Mouse (Mus musculus): ENCODE data around the gene Cacna2d2. TPM values are rescaled to one million over a fixed set of nuclear protein-coding genes. Genes with fewer than 3 reads are reported as not detected.

Cacna2d2 gene
- 0.01 TPM for polyA plus RNA-seq (2012; fragmentation: generic; extraction: Trizol)
- long read RNA-seq, experiment 1, result 0 reads
- long read RNA-seq, experiment 2, result 0 reads

DNA sequence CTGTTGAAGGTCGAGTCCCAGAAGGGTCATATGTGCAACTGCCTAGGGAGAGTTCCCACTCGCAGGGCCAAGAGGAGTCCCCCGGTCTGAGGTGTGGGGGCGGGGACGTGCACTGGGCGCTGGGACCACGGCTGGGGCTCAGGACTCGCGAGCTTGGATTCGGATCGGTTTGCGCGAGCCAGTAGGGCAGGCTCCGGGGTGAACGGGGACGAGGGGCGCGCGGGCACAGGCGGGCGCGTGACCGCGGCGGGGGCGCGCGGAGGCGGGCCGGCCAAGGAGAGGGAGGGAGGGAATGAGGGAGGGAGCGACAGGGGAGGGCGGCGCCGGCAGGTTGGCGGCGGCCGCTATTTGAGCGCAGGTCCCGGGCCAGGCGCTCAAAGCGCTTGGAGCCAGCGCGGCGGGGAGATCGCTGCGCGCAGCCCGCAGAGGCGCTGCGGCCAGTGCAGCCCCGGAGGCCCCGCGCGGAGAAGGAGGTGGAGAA, at the start of gene Cacna2d2:
Gene Cacna2d2, plus strand, starts transcription at position 122 of the 481 bp plus-strand sequence.
- Histone ChIP-seq H3K27me3 (ENCODE audit: control insufficient read depth, insufficient read depth, insufficient read length) (peaks cover 74% of the 10 kb centered on the region), H3K79me3 (ENCODE audit: low read depth) (no peaks in the 10 kb centered on the region), H3K4me3 (ENCODE audit: insufficient read depth, poor library complexity, severe bottlenecking) (no peak within 1 kb of the TSS), H3K36me3 (ENCODE audit: control insufficient read depth, insufficient read depth) (no peaks in the 10 kb centered on the region), H3K79me2 (ENCODE audit: control insufficient read depth, insufficient read depth) (no peaks in the 10 kb centered on the region), H3ac (ENCODE audit: control insufficient read depth, insufficient read length, low read depth) (no peak within 1 kb of the TSS)
- TF ChIP-seq USF1 (IDR thresholded peaks at IDR 0.05; ENCODE audit: low read depth), result no peak
- no peak for TF ChIP-seq CEBPB (IDR thresholded peaks at IDR 0.05; ENCODE audit: low read depth)
- no peak for TF ChIP-seq MYOG (IDR thresholded peaks at IDR 0.05; ENCODE audit: control insufficient read depth, extremely low read depth, insufficient read length)
- TF ChIP-seq MAX (IDR thresholded peaks at IDR 0.05), result no peak
- TF ChIP-seq FOSL1 (IDR thresholded peaks at IDR 0.05; ENCODE audit: insufficient read depth, low read length, poor library complexity, severe bottlenecking), result no peak
- no peak for TF ChIP-seq CTCF (IDR thresholded peaks at IDR 0.05; ENCODE audit: control insufficient read depth, insufficient read depth, insufficient read length)
- TF ChIP-seq MYOD1 (IDR thresholded peaks at IDR 0.05; ENCODE audit: control insufficient read depth, insufficient read length, low read depth), result no peak

DNA sequence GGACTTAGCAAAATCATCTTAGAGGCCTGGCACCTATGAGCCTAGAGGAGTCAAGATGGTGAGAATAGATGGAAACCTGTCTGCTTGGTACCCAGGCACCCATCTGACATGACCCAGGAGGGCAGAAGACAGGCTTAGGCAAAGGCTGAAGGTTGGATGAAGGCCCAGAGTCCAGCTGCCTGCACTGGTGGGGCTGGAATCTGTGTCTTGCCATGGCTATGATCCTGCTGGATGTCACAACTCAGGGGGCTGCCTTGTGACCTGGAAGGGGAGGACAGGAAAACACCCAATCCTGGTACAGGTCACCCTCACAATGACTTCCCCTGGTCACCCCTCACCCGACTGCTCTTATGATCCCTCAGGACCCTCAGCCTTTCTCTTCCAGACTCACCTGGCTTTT, 44.6 kb upstream of the Cacna2d2 start:
- TF ChIP-seq MYOG (IDR thresholded peaks at IDR 0.05; ENCODE audit: control insufficient read depth, extremely low read depth, insufficient read length) (no peak), MYOD1 (IDR thresholded peaks at IDR 0.05; ENCODE audit: control insufficient read depth, insufficient read length, low read depth) (no peak), CTCF (IDR thresholded peaks at IDR 0.05; ENCODE audit: control insufficient read depth, insufficient read depth, insufficient read length) (no peak), MAX (IDR thresholded peaks at IDR 0.05) (no peak), CEBPB (IDR thresholded peaks at IDR 0.05; ENCODE audit: low read depth) (no peak)
- no peaks in the 10 kb centered on the region for H3K79me2 ChIP-seq (ENCODE audit: control insufficient read depth, insufficient read depth)
- H3K79me3 ChIP-seq (ENCODE audit: low read depth), result no peaks in the 10 kb centered on the region
- no peak overlapping the region for H3ac ChIP-seq (ENCODE audit: control insufficient read depth, insufficient read length, low read depth)
- peaks cover 62% of the 10 kb centered on the region for H3K27me3 ChIP-seq (ENCODE audit: control insufficient read depth, insufficient read depth, insufficient read length)
- no peak overlapping the region for H3K4me3 ChIP-seq (ENCODE audit: insufficient read depth, poor library complexity, severe bottlenecking)
- H3K36me3 ChIP-seq (ENCODE audit: control insufficient read depth, insufficient read depth), result no peaks in the 10 kb centered on the region

DNA sequence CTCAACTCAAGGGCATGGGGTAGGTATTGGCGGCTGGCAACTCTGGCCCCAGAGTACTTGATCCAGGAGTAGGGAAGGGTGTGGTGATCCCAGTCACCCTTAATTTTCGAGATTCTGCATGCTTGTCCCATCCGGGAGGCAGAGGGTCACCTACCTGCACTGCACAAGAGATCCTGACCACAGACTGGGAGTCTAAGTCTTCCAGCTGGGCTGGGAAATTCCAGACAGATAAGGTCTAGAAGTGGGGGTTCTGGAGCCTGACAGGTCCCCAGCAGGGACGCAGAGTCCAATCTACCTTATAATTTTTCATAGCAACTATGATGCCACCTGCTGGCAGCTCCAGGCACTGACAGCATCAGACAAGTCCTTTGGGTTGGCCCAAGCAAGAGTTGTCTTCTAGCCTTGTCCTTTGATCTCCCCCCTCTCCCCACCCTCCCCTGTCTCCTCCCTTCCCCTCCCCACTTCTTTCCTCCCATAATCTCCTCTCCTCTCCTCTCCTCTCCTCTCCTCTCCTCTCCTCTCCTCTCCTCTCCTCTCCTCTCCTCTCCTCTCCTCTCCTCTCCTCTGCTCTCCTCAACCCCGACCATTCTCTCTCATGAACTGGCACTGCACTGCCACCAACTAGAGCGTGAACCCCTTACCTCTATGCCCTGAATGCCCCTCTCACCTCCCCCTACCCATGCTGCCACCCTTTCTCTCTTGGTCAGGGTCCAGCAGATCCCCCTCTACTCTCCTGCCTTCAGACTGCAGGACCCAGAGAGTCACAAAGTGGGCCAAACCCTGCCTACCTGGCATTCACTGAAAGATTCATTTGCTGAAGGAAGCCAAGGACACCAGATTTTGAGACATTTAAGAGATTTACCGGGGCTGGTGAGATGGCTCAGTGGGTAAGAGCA, 43.3 kb upstream of the Cacna2d2 start:
- no peaks in the 10 kb centered on the region for H3K79me2 ChIP-seq (ENCODE audit: control insufficient read depth, insufficient read depth)
- H3K36me3 ChIP-seq (ENCODE audit: control insufficient read depth, insufficient read depth), result no peaks in the 10 kb centered on the region
- H3ac ChIP-seq (ENCODE audit: control insufficient read depth, insufficient read length, low read depth), result no peak overlapping the region
- no peak overlapping the region for H3K4me3 ChIP-seq (ENCODE audit: insufficient read depth, poor library complexity, severe bottlenecking)
- no peaks in the 10 kb centered on the region for H3K79me3 ChIP-seq (ENCODE audit: low read depth)
- TF ChIP-seq MAX (IDR thresholded peaks at IDR 0.05) (no peak), CTCF (IDR thresholded peaks at IDR 0.05; ENCODE audit: control insufficient read depth, insufficient read depth, insufficient read length) (peak; percentile 42)
- H3K27me3 ChIP-seq (ENCODE audit: control insufficient read depth, insufficient read depth, insufficient read length), result peaks cover 62% of the 10 kb centered on the region

DNA sequence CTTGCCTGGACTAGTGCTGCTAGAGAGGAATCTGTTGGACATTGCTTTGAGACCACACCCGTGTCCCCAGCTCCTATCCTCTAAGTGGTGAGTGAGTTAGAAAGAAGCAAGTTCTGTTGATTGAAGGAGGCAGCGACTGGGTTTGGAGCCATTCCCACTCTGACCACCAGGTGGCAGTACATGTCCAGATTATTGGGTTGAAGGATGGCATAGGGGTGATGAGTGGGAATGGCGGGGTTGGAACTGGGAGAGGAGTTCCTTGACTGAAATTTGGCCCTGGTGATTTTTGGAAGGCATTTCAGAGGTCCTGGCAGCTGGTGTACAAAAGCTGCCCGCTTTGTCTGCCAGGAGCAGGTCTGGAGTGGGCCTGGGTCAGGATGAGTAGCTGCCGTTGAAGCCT, 41.8 kb upstream of the Cacna2d2 start:
- TF ChIP-seq CTCF (IDR thresholded peaks at IDR 0.05; ENCODE audit: control insufficient read depth, insufficient read depth, insufficient read length), result peak; percentile 51
- no peak for TF ChIP-seq USF1 (IDR thresholded peaks at IDR 0.05; ENCODE audit: low read depth)
- Histone ChIP-seq H3K4me3 (ENCODE audit: insufficient read depth, poor library complexity, severe bottlenecking) (no peak overlapping the region), H3K79me3 (ENCODE audit: low read depth) (no peaks in the 10 kb centered on the region), H3K27me3 (ENCODE audit: control insufficient read depth, insufficient read depth, insufficient read length) (peaks cover 56% of the 10 kb centered on the region), H3K36me3 (ENCODE audit: control insufficient read depth, insufficient read depth) (no peaks in the 10 kb centered on the region), H3ac (ENCODE audit: control insufficient read depth, insufficient read length, low read depth) (no peak overlapping the region), H3K79me2 (ENCODE audit: control insufficient read depth, insufficient read depth) (no peaks in the 10 kb centered on the region)

DNA sequence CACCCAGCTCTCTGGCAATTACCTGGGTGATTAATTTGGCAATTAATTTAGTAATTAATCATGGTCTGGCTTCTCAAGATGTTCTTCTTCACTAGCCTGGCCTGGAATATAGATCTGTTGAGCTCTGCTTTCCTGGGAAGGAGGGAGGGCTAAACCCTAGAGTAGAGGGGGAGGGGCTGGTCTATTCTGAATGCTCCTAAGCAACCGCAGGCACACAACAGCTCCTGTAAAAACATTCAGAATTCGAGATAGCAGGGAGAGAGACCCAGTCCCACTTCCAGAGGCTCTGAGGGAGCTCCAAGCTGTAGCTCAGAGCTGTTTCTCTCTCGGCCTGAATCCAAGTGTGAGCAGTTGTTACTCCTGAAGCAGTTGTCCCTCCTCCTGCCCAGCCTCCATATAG, 38.4 kb upstream of the Cacna2d2 start:
- Histone ChIP-seq H3ac (ENCODE audit: control insufficient read depth, insufficient read length, low read depth) (no peak overlapping the region), H3K79me3 (ENCODE audit: low read depth) (no peaks in the 10 kb centered on the region), H3K79me2 (ENCODE audit: control insufficient read depth, insufficient read depth) (no peaks in the 10 kb centered on the region), H3K4me3 (ENCODE audit: insufficient read depth, poor library complexity, severe bottlenecking) (no peak overlapping the region), H3K27me3 (ENCODE audit: control insufficient read depth, insufficient read depth, insufficient read length) (peaks cover 37% of the 10 kb centered on the region), H3K36me3 (ENCODE audit: control insufficient read depth, insufficient read depth) (no peaks in the 10 kb centered on the region)
- TF ChIP-seq CEBPB (IDR thresholded peaks at IDR 0.05; ENCODE audit: low read depth) (no peak), MYOG (IDR thresholded peaks at IDR 0.05; ENCODE audit: control insufficient read depth, extremely low read depth, insufficient read length) (no peak), MAX (IDR thresholded peaks at IDR 0.05) (no peak), CTCF (IDR thresholded peaks at IDR 0.05; ENCODE audit: control insufficient read depth, insufficient read depth, insufficient read length) (no peak), FOSL1 (IDR thresholded peaks at IDR 0.05; ENCODE audit: insufficient read depth, low read length, poor library complexity, severe bottlenecking) (no peak), USF1 (IDR thresholded peaks at IDR 0.05; ENCODE audit: low read depth) (no peak)

DNA sequence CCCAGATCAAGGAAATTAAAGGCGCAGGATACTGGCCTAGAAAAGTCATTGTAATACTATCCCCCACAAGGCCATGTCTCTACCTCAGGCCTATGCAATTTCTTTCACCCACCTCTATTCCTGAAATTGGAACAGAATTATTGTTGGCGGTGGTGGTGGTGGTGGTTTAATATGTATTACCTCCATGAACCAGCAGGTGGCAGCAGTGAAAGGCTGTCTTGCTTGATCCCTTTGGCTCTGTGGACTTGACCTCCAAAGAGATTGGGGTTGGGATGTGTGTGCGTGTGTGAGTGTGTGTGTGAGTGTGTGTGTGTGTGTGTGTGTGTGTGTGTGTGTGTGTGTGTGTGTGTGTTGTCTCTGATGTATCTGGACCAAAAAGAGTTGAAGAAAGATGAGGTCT, 32.8 kb upstream of the Cacna2d2 start:
- Histone ChIP-seq H3K27me3 (ENCODE audit: control insufficient read depth, insufficient read depth, insufficient read length) (peaks cover 50% of the 10 kb centered on the region), H3K36me3 (ENCODE audit: control insufficient read depth, insufficient read depth) (no peaks in the 10 kb centered on the region)
- TF ChIP-seq MYOD1 (IDR thresholded peaks at IDR 0.05; ENCODE audit: control insufficient read depth, insufficient read length, low read depth) (no peak), MYOG (IDR thresholded peaks at IDR 0.05; ENCODE audit: control insufficient read depth, extremely low read depth, insufficient read length) (no peak), FOSL1 (IDR thresholded peaks at IDR 0.05; ENCODE audit: insufficient read depth, low read length, poor library complexity, severe bottlenecking) (no peak), USF1 (IDR thresholded peaks at IDR 0.05; ENCODE audit: low read depth) (no peak)

More for the DNA sequence above, 32.8 kb upstream of the Cacna2d2 start:
- H3K79me2 ChIP-seq (ENCODE audit: control insufficient read depth, insufficient read depth), result no peaks in the 10 kb centered on the region
- no peak overlapping the region for H3K4me3 ChIP-seq (ENCODE audit: insufficient read depth, poor library complexity, severe bottlenecking)
- H3K79me3 ChIP-seq (ENCODE audit: low read depth), result no peaks in the 10 kb centered on the region
- H3ac ChIP-seq (ENCODE audit: control insufficient read depth, insufficient read length, low read depth), result no peak overlapping the region
